Mouse (Mus musculus) adrenal gland, postnatal 0 days (tissue): Measurements from ENCODE around the gene Pwwp2b. TPM values are rescaled to one million over a fixed set of nuclear protein-coding genes. Genes with fewer than 3 reads are reported as not detected.

ENCODE experiments used
- polyA plus RNA-seq: library from polyadenylated mRNA; unstranded; fragments of >200 nt; fragmentation: Nextera tagmentation; extraction: Ambion mirVana; gene quantifications from 2 replicates; pipeline ENCODE4 v1.2.1, GENCODE M21; 2015

Pwwp2b gene
- 6.9 and 11.3 TPM in 2 replicates for polyA plus RNA-seq

DNA sequence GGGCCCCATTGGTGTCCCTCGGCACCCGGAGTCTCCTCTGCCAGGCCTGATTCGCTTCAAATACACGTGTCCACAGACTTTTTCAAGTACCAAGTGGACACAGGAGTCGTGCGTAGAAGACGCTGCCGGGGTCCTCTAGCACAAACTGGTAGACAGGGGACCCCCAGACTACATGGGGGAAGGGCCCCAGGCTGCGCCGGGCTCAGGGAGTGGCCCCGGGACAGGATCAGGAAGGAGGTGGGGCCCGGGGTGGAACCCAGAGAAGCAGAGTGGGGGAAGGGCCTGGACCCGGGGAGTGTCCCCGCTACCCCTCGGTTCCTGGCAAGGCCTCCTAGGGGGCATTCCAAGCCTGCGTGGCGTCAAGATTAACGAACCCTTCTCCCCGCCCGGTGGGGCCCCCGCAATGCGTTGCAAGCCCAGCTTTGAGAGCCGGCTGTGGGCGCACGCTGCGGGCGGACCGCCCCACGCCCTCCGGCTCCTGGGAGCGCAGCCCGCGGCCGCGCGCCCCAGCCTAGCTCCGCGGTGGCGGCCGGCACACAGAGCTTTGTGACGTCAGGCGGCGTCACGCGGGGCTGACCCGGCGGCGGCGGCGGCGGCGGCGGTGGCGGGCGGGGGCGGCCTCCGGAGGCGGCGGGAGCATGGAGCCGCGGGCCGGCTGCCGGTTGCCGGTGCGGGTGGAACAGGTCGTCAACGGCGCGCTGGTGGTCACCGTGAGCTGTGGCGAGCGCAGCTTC lies at the start of gene Pwwp2b:
Gene Pwwp2b, plus strand, starts transcription at position 602 of the 734 bp plus-strand sequence.

DNA sequence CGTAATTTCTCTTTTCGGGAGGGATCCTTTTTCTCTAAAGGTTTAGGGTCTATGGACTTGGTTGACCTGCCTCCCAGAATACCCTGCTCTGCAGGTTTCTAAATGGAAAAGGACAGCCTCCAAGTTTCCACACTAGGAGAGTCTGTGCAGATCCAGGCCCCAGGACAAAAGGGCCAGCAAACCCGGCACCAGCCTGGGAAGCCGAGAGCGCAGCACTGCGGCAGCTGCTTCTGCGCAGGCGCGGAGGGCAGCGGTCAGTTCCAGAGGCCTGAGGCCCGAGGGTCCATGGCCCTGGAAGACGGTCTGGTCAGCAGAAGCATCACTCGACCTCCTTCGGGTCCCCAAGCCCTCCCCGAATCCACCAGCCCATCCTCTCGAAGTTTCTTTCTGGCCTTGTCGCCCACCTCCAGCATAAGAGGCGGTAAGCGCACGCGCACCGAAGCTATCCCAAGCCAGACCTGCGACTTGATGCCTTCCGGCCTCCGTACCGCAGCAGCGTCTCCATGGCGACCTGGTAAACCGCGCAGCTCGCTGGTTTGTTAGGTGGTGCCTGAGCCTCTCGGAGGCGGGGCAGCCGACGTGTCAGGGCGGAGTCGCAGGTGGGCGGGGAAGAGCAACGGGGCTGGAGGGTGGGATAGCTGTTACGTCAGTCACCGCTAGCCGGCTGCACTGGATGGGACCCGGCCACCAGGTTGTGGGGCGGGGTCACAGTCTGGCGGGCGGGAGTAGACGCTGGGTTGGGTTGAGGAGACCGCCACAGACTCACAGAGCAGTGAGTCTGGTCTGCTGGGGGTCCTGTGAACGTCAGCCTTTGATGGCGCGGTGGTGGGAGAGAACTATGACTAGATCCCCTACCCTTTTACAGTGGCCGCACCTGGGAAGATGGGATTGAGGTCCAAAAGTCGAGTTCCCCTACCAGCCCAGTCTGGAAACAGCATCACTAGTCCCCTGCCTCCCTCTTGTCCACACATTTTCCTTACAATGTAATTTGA lies 35.2 kb upstream of the Pwwp2b start, which contains the start of the genes Lrrc27 and Stk32c:
Gene Lrrc27, plus strand, starts transcription at position 235 of the 992 bp plus-strand sequence.
Gene Stk32c, minus strand, starts transcription at position 554 of the 992 bp plus-strand sequence.

Other genes starting within 250 kb of the Pwwp2b start
- 5.2 and 16.0 TPM in 2 replicates for gene Dpysl4, start 162.5 kb upstream of the Pwwp2b start, polyA plus RNA-seq
- gene Lrrc27, start 35.5 kb upstream of the Pwwp2b start, polyA plus RNA-seq: 2.0 and 4.3 TPM in 2 replicates
- 0.14 and 0.18 TPM in 2 replicates for gene Stk32c, start 35.2 kb upstream of the Pwwp2b start, polyA plus RNA-seq
- gene Inpp5a, start 140.6 kb downstream of the Pwwp2b start, polyA plus RNA-seq: 27.8 and 41.9 TPM in 2 replicates